Mouse (Mus musculus): ENCODE results near the gene Cnpy1. TPM values are rescaled to one million over a fixed set of nuclear protein-coding genes. Genes with fewer than 3 reads are reported as not detected.

Gene Cnpy1
- polyA plus RNA-seq, 1 experiment from 2014 or later = 0.37 TPM

- WGBS = 81% methylated on average over 2 of the region's 2 CpGs
- H3K9ac ChIP-seq (ENCODE audit: low read length) = no peak overlapping the region
- H3K4me1 ChIP-seq (ENCODE audit: control insufficient read depth, insufficient read depth, low read length) = no peaks in the 10 kb centered on the region
- H3K4me2 ChIP-seq (ENCODE audit: low read depth, low read length) = no peak overlapping the region
- no peaks in the 10 kb centered on the region for H3K36me3 ChIP-seq (ENCODE audit: control insufficient read depth, insufficient read depth, low read length)
- no peaks in the 10 kb centered on the region for H3K9me3 ChIP-seq (replicated peaks; ENCODE audit: control insufficient read depth, low read length)
- no peak overlapping the region for H3K4me3 ChIP-seq (replicated peaks; ENCODE audit: low read length)
- H3K27ac ChIP-seq (ENCODE audit: low read length) = no peak overlapping the region
- no peak for ATAC-seq (ENCODE audit: insufficient read depth, low FRiP score)
- no peaks in the 10 kb centered on the region for H3K27me3 ChIP-seq (ENCODE audit: control insufficient read depth, insufficient read depth, low read length)
Observed at GRCm38 (mm10) chr5:28250479-28250878, 4.9 kb upstream of the Cnpy1 start.

DNA sequence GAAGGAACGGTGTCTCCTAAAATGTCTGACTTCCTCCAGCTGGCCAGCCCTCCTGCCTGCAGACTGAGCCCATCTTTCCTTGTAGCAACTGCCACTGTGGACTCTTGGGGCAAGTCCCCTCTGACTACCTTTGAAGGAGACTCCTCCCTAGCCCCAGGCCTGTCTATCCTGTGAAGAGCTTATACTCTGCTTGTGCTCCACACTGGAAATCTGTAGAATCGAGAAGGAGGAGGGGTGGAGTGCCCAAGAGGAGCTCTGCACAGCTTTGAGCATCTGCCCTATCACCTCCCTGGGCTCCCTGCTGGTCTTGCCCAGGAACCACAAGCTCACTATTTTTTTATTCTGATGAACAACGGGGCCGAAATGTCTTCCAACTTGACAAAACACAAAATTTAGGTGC lies 485 bp downstream of the Cnpy1 start:
- Histone ChIP-seq H3K27me3 (ENCODE audit: control insufficient read depth, insufficient read depth, low read length) (no peaks in the 10 kb centered on the region), H3K9me3 (replicated peaks; ENCODE audit: control insufficient read depth, low read length) (no peaks in the 10 kb centered on the region), H3K4me3 (replicated peaks; ENCODE audit: low read length) (no peak overlapping the region), H3K4me2 (ENCODE audit: low read depth, low read length) (no peak overlapping the region), H3K9ac (ENCODE audit: low read length) (no peak overlapping the region), H3K36me3 (ENCODE audit: control insufficient read depth, insufficient read depth, low read length) (no peaks in the 10 kb centered on the region), H3K27ac (ENCODE audit: low read length) (no peak overlapping the region), H3K4me1 (ENCODE audit: control insufficient read depth, insufficient read depth, low read length) (no peaks in the 10 kb centered on the region)
- ATAC-seq (ENCODE audit: insufficient read depth, low FRiP score) = no peak
- 68% methylated on average over 4 of the region's 4 CpGs for WGBS

GRCm38 (mm10) chr5:28243501-28244177 lies 2.0 kb downstream of the Cnpy1 start:
- WGBS = 73% methylated on average over 8 of the region's 8 CpGs
- H3K27ac ChIP-seq (ENCODE audit: low read length) = no peak overlapping the region
- no peak overlapping the region for H3K4me2 ChIP-seq (ENCODE audit: low read depth, low read length)

DNA sequence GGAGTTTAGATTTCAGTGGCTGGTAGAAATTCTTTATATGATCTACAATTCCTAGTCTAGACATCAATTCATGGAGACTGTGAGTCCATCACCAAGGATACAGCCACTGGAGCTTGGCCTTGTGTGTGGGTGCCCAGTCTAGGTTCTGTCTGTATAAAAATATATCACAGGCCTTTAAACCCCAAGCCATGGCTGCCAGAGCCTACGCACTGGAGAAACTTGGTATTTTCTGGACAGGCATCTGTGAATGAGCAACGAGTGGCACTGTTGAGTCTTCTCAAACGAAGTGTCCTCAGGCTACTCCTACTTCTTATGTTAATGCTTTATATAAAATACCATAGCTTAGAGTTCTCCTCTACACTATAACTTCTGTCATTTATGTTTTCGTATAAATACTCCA lies 4.2 kb downstream of the Cnpy1 start:
- H3K4me1 ChIP-seq (ENCODE audit: control insufficient read depth, insufficient read depth, low read length) = no peaks in the 10 kb centered on the region
- no peak for ATAC-seq (ENCODE audit: insufficient read depth, low FRiP score)
- no peaks in the 10 kb centered on the region for H3K27me3 ChIP-seq (ENCODE audit: control insufficient read depth, insufficient read depth, low read length)
- H3K4me3 ChIP-seq (replicated peaks; ENCODE audit: low read length) = no peak overlapping the region
- no peak overlapping the region for H3K27ac ChIP-seq (ENCODE audit: low read length)
- no peak overlapping the region for H3K9ac ChIP-seq (ENCODE audit: low read length)
- WGBS = 78% methylated on average over 4 of the region's 4 CpGs
- H3K36me3 ChIP-seq (ENCODE audit: control insufficient read depth, insufficient read depth, low read length) = no peaks in the 10 kb centered on the region
- no peak overlapping the region for H3K4me2 ChIP-seq (ENCODE audit: low read depth, low read length)
- H3K9me3 ChIP-seq (replicated peaks; ENCODE audit: control insufficient read depth, low read length) = no peaks in the 10 kb centered on the region

More at GRCm38 (mm10) chr5:28243501-28244177, 2.0 kb downstream of the Cnpy1 start:
- ATAC-seq (ENCODE audit: insufficient read depth, low FRiP score) = no peak
- no peaks in the 10 kb centered on the region for H3K4me1 ChIP-seq (ENCODE audit: control insufficient read depth, insufficient read depth, low read length)
- no peaks in the 10 kb centered on the region for H3K9me3 ChIP-seq (replicated peaks; ENCODE audit: control insufficient read depth, low read length)
- no peak overlapping the region for H3K9ac ChIP-seq (ENCODE audit: low read length)
- no peaks in the 10 kb centered on the region for H3K27me3 ChIP-seq (ENCODE audit: control insufficient read depth, insufficient read depth, low read length)
- no peak overlapping the region for H3K4me3 ChIP-seq (replicated peaks; ENCODE audit: low read length)
- H3K36me3 ChIP-seq (ENCODE audit: control insufficient read depth, insufficient read depth, low read length) = no peaks in the 10 kb centered on the region

DNA sequence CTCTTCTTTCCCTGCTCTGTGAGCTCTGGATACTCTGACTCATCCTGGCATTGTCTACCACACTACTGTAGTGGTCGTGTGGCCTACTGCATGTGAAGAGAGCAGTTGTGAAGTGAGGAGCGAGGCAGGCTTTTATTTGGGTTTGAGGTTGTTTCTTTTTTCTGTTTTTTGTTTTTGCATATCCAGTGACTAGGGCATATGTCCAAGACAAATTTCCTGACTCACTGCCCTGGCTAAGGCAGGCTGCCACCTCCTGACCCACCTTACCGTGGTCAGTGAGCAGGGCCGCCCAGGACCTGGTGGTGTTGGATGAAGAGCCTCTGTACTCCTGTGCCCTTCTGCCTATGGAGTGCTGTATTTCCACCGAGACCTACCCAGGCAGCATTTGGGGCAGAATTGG lies 5.8 kb downstream of the Cnpy1 start:
- H3K4me3 ChIP-seq (replicated peaks; ENCODE audit: low read length) = no peak overlapping the region
- H3K27me3 ChIP-seq (ENCODE audit: control insufficient read depth, insufficient read depth, low read length) = no peaks in the 10 kb centered on the region
- no peaks in the 10 kb centered on the region for H3K4me1 ChIP-seq (ENCODE audit: control insufficient read depth, insufficient read depth, low read length)
- H3K4me2 ChIP-seq (ENCODE audit: low read depth, low read length) = no peak overlapping the region
- 74% methylated on average over 5 of the region's 5 CpGs for WGBS
- ATAC-seq (ENCODE audit: insufficient read depth, low FRiP score) = no peak
- H3K36me3 ChIP-seq (ENCODE audit: control insufficient read depth, insufficient read depth, low read length) = no peaks in the 10 kb centered on the region
- H3K27ac ChIP-seq (ENCODE audit: low read length) = no peak overlapping the region
- H3K9ac ChIP-seq (ENCODE audit: low read length) = no peak overlapping the region
- no peaks in the 10 kb centered on the region for H3K9me3 ChIP-seq (replicated peaks; ENCODE audit: control insufficient read depth, low read length)

GRCm38 (mm10) chr5:28238876-28239275 lies 6.7 kb downstream of the Cnpy1 start:
- no peaks in the 10 kb centered on the region for H3K4me1 ChIP-seq (ENCODE audit: control insufficient read depth, insufficient read depth, low read length)
- H3K36me3 ChIP-seq (ENCODE audit: control insufficient read depth, insufficient read depth, low read length) = no peaks in the 10 kb centered on the region
- H3K4me3 ChIP-seq (replicated peaks; ENCODE audit: low read length) = no peak overlapping the region
- H3K27ac ChIP-seq (ENCODE audit: low read length) = no peak overlapping the region
- 83% methylated on average over 5 of the region's 5 CpGs for WGBS
- H3K4me2 ChIP-seq (ENCODE audit: low read depth, low read length) = no peak overlapping the region
- ATAC-seq (ENCODE audit: insufficient read depth, low FRiP score) = no peak
- no peaks in the 10 kb centered on the region for H3K27me3 ChIP-seq (ENCODE audit: control insufficient read depth, insufficient read depth, low read length)
- H3K9ac ChIP-seq (ENCODE audit: low read length) = no peak overlapping the region
- H3K9me3 ChIP-seq (replicated peaks; ENCODE audit: control insufficient read depth, low read length) = no peaks in the 10 kb centered on the region

DNA sequence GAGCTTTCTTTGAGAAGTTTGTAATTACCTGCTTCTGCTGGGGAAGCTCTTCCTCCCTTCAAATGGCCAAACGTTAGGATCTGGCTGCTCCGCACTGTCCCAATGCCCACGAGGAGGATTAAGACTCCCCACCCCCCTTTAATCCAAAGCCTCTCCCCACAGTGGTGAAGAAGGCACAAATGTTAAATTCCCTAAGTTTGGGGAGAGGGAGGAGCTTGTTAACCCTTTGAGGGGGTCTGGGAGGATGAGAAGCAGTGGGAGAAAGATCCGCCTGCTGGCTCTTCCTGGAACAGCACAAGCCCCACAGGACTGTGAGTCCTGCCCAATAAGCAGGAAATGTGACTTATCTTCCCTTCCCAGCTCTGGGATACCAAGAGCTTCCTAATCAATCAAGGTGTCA lies 7.5 kb downstream of the Cnpy1 start:
- H3K27ac ChIP-seq (ENCODE audit: low read length) = no peak overlapping the region
- no peaks in the 10 kb centered on the region for H3K27me3 ChIP-seq (ENCODE audit: control insufficient read depth, insufficient read depth, low read length)
- no peaks in the 10 kb centered on the region for H3K4me1 ChIP-seq (ENCODE audit: control insufficient read depth, insufficient read depth, low read length)
- H3K4me2 ChIP-seq (ENCODE audit: low read depth, low read length) = no peak overlapping the region
- H3K9me3 ChIP-seq (replicated peaks; ENCODE audit: control insufficient read depth, low read length) = no peaks in the 10 kb centered on the region
- no peak for ATAC-seq (ENCODE audit: insufficient read depth, low FRiP score)
- WGBS = 21% methylated on average over 4 of the region's 4 CpGs
- no peak overlapping the region for H3K9ac ChIP-seq (ENCODE audit: low read length)
- H3K36me3 ChIP-seq (ENCODE audit: control insufficient read depth, insufficient read depth, low read length) = no peaks in the 10 kb centered on the region
- no peak overlapping the region for H3K4me3 ChIP-seq (replicated peaks; ENCODE audit: low read length)

DNA sequence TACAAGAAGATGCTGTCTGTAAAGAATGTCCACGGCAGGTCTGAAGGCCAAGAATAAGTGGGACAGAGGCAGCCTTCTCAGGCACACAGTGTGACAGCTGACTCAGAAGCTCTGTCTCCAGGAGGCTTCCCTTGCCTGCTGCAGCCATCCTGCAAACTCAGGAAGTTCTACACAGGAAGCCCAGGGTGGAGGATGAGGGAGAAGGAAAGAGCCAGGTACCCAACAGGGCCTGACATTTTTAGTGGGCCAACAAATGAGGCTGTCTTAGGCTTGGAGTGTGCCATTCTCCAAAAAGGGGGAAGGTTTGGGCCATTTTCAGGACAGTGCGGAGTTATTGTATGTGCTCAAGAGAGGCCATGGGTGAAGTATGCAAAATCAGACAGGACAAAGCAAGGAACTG lies 7.9 kb downstream of the Cnpy1 start:
- Histone ChIP-seq H3K36me3 (ENCODE audit: control insufficient read depth, insufficient read depth, low read length) (no peaks in the 10 kb centered on the region), H3K4me1 (ENCODE audit: control insufficient read depth, insufficient read depth, low read length) (no peaks in the 10 kb centered on the region), H3K4me2 (ENCODE audit: low read depth, low read length) (no peak overlapping the region), H3K27me3 (ENCODE audit: control insufficient read depth, insufficient read depth, low read length) (no peaks in the 10 kb centered on the region), H3K9me3 (replicated peaks; ENCODE audit: control insufficient read depth, low read length) (no peaks in the 10 kb centered on the region), H3K27ac (ENCODE audit: low read length) (no peak overlapping the region), H3K4me3 (replicated peaks; ENCODE audit: low read length) (no peak overlapping the region), H3K9ac (ENCODE audit: low read length) (no peak overlapping the region)
- no peak for ATAC-seq (ENCODE audit: insufficient read depth, low FRiP score)
- 86% methylated on average over 2 of the region's 2 CpGs for WGBS

GRCm38 (mm10) chr5:28237055-28237454 lies 8.6 kb downstream of the Cnpy1 start:
- Histone ChIP-seq H3K27me3 (ENCODE audit: control insufficient read depth, insufficient read depth, low read length) (no peaks in the 10 kb centered on the region), H3K4me2 (ENCODE audit: low read depth, low read length) (no peak overlapping the region), H3K27ac (ENCODE audit: low read length) (no peak overlapping the region), H3K9me3 (replicated peaks; ENCODE audit: control insufficient read depth, low read length) (no peaks in the 10 kb centered on the region), H3K36me3 (ENCODE audit: control insufficient read depth, insufficient read depth, low read length) (no peaks in the 10 kb centered on the region), H3K4me3 (replicated peaks; ENCODE audit: low read length) (no peak overlapping the region), H3K4me1 (ENCODE audit: control insufficient read depth, insufficient read depth, low read length) (no peaks in the 10 kb centered on the region), H3K9ac (ENCODE audit: low read length) (no peak overlapping the region)
- ATAC-seq (ENCODE audit: insufficient read depth, low FRiP score) = no peak
- WGBS = 50% methylated on average over 4 of the region's 4 CpGs
